Mouse (Mus musculus) heart, embryonic 12.5 days (tissue): ENCODE data around the gene Mettl6. TPM values are rescaled to one million over a fixed set of nuclear protein-coding genes. Genes with fewer than 3 reads are reported as not detected.

ENCODE experiments used
- ATAC-seq: fragments of 200-750 bp; cut with Nextera tagmentation; 2 replicates; pipeline ENCODE4 v1.8.0; 2017; ENCODE audit warnings: moderate TSS enrichment, moderate library complexity; ENCODE audit not compliant: insufficient number of reproducible peaks, low FRiP score
- H3K27ac ChIP-seq: fragments of 300-500 bp; sonication (generic); 2 replicates; pipeline ENCODE4 v1.5.1; 2016; ENCODE audit warnings: mild to moderate bottlenecking, moderate library complexity; ENCODE audit not compliant: poor library complexity, severe bottlenecking
- H3K27me3 ChIP-seq: fragments of 300-500 bp; sonication (generic); replicated peaks from 2 replicates; pipeline ENCODE4 v1.6.1; 2016; ENCODE audit warnings: mild to moderate bottlenecking, moderate library complexity
- H3K36me3 ChIP-seq: fragments of 300-500 bp; sonication (generic); 2 replicates; pipeline ENCODE4 v1.6.1; 2016; ENCODE audit warnings: mild to moderate bottlenecking, moderate library complexity
- H3K4me1 ChIP-seq: fragments of 300-500 bp; sonication (generic); replicated peaks from 2 replicates; pipeline ENCODE4 v1.6.1; 2016; ENCODE audit warnings: mild to moderate bottlenecking
- H3K4me2 ChIP-seq: fragments of 300-500 bp; sonication (generic); 2 replicates; pipeline ENCODE4 v1.6.1; 2016; ENCODE audit warnings: mild to moderate bottlenecking, moderate library complexity
- H3K4me3 ChIP-seq: fragments of 300-500 bp; sonication (generic); 2 replicates; pipeline ENCODE4 v1.5.1; 2016; ENCODE audit warnings: mild to moderate bottlenecking
- H3K9ac ChIP-seq: fragments of 300-500 bp; sonication (generic); 2 replicates; pipeline ENCODE4 v1.6.1; 2016; ENCODE audit warnings: mild to moderate bottlenecking, moderate library complexity
- H3K9me3 ChIP-seq: fragments of 300-500 bp; sonication (generic); replicated peaks from 2 replicates; pipeline ENCODE4 v1.6.1; 2016; ENCODE audit warnings: mild to moderate bottlenecking, moderate library complexity
- WGBS: fragments of 180-500 bp; shearing (Covaris S2); methylation state at CpG from one replicate; pipeline ENCODE4 v1.1.7; 2016; 5-methylcytosine and 5-hydroxymethylcytosine counted together
- polyA plus RNA-seq: library from polyadenylated mRNA; unstranded; fragments of >200 nt; fragmentation: Nextera tagmentation; extraction: Ambion mirVana; gene quantifications from 2 replicates; pipeline ENCODE4 v1.2.1, GENCODE M21; 2016

Mettl6 gene
- polyA plus RNA-seq, 1 experiment from 2014 or later = 46.4 TPM

- Histone ChIP-seq H3K27ac (no peak overlapping the region), H3K4me1 (peaks cover 4% of the 10 kb centered on the region; the same call in 1 of the 2 replicates), H3K9ac (no peak overlapping the region), H3K36me3 (peaks cover 52% of the 10 kb centered on the region), H3K4me2 (no peak overlapping the region), H3K27me3 (no peaks in the 10 kb centered on the region), H3K4me3 (no peak overlapping the region), H3K9me3 (no peaks in the 10 kb centered on the region; the same call in 1 of the 2 replicates)
- ATAC-seq = no peak
- WGBS = 100% methylated on average over 2 of the region's 2 CpGs
These were observed 15.1 kb upstream of the Mettl6 start for GRCm38 (mm10) chr14:31509911-31510310.

GRCm38 (mm10) chr14:31506456-31506855 is 11.6 kb upstream of the Mettl6 start:
- H3K36me3 ChIP-seq = peaks cover 81% of the 10 kb centered on the region
- no peaks in the 10 kb centered on the region for H3K9me3 ChIP-seq
- H3K9ac ChIP-seq = no peak overlapping the region
- peaks cover 4% of the 10 kb centered on the region; the same call in 1 of the 2 replicates for H3K4me1 ChIP-seq
- WGBS = 94% methylated on average over 6 of the region's 6 CpGs
- H3K27me3 ChIP-seq = no peaks in the 10 kb centered on the region
- no peak overlapping the region for H3K4me2 ChIP-seq
- H3K27ac ChIP-seq = no peak overlapping the region
- ATAC-seq = no peak
- no peak overlapping the region for H3K4me3 ChIP-seq

- no peak overlapping the region for H3K4me3 ChIP-seq
- WGBS = 85% methylated on average over 13 of the region's 13 CpGs
- H3K36me3 ChIP-seq = peaks cover 91% of the 10 kb centered on the region
- H3K9ac ChIP-seq = no peak overlapping the region
- peaks cover 6% of the 10 kb centered on the region for H3K4me1 ChIP-seq
- no peak overlapping the region for H3K27ac ChIP-seq
- no peaks in the 10 kb centered on the region for H3K9me3 ChIP-seq
- no peaks in the 10 kb centered on the region for H3K27me3 ChIP-seq
- no peak overlapping the region for H3K4me2 ChIP-seq
- no peak for ATAC-seq
These were observed 8.6 kb upstream of the Mettl6 start for GRCm38 (mm10) chr14:31503406-31503805.

- Histone ChIP-seq H3K9ac (no peak overlapping the region), H3K27me3 (no peaks in the 10 kb centered on the region), H3K4me1 (peaks cover 26% of the 10 kb centered on the region), H3K9me3 (no peaks in the 10 kb centered on the region), H3K4me2 (no peak overlapping the region), H3K36me3 (peaks cover 60% of the 10 kb centered on the region), H3K4me3 (no peak overlapping the region), H3K27ac (no peak overlapping the region)
- ATAC-seq = no peak
- WGBS = 94% methylated on average over 1 of the region's 1 CpGs
These were observed 4.7 kb upstream of the Mettl6 start for GRCm38 (mm10) chr14:31499526-31499925.

GRCm38 (mm10) chr14:31496241-31496646 is 1.4 kb upstream of the Mettl6 start:
- Histone ChIP-seq H3K4me3 (peak overlapping the region; percentile 89), H3K27ac (no peak overlapping the region), H3K9ac (peak overlapping the region; percentile 90), H3K9me3 (no peaks in the 10 kb centered on the region), H3K27me3 (no peaks in the 10 kb centered on the region), H3K4me2 (peak overlapping the region; percentile 93), H3K4me1 (peaks cover 34% of the 10 kb centered on the region), H3K36me3 (peaks cover 45% of the 10 kb centered on the region)
- peak; percentile 52 for ATAC-seq
- WGBS = 44% methylated on average over 7 of the region's 7 CpGs

- Histone ChIP-seq H3K4me3 (peak overlapping the region; percentile 89), H3K27me3 (no peaks in the 10 kb centered on the region), H3K27ac (peak overlapping the region; percentile 83; the same call in 1 of the 2 replicates), H3K4me2 (peak overlapping the region; percentile 93), H3K36me3 (peaks cover 42% of the 10 kb centered on the region), H3K9ac (peak overlapping the region; percentile 90), H3K9me3 (no peaks in the 10 kb centered on the region), H3K4me1 (peaks cover 34% of the 10 kb centered on the region)
- no peak for ATAC-seq
- 3% methylated on average over 8 of the region's 8 CpGs for WGBS
These were observed 698 bp upstream of the Mettl6 start for GRCm38 (mm10) chr14:31495538-31495937.

GRCm38 (mm10) chr14:31494349-31494974 is 378 bp downstream of the Mettl6 start, which contains the start of gene Eaf1:
Gene Eaf1 (plus strand): TSS chr14:31494399.
- H3K9me3 ChIP-seq = no peaks in the 10 kb centered on the region

GRCm38 (mm10) chr14:31493901-31494300 is 939 bp downstream of the Mettl6 start:
- H3K4me3 ChIP-seq = peak overlapping the region; percentile 89
- H3K9ac ChIP-seq = peak overlapping the region; percentile 90
- no peaks in the 10 kb centered on the region for H3K9me3 ChIP-seq
- H3K27ac ChIP-seq = no peak overlapping the region
- peak overlapping the region; percentile 93 for H3K4me2 ChIP-seq
- peaks cover 34% of the 10 kb centered on the region for H3K4me1 ChIP-seq
- H3K36me3 ChIP-seq = peaks cover 43% of the 10 kb centered on the region
- H3K27me3 ChIP-seq = no peaks in the 10 kb centered on the region
- WGBS = 35% methylated on average over 9 of the region's 9 CpGs
- ATAC-seq = no peak

More at GRCm38 (mm10) chr14:31494349-31494974, 378 bp downstream of the Mettl6 start, which contains the start of gene Eaf1:
- H3K27ac ChIP-seq = peak within 1 kb of the TSS; percentile 83
- peaks cover 34% of the 10 kb centered on the region for H3K4me1 ChIP-seq
- peak; percentile 56 for ATAC-seq
- peak within 1 kb of the TSS; percentile 89 for H3K4me3 ChIP-seq
- H3K36me3 ChIP-seq = peaks cover 42% of the 10 kb centered on the region
- WGBS = under 1% methylated on average over 37 of the region's 37 CpGs
- H3K9ac ChIP-seq = peak within 1 kb of the TSS; percentile 90
- peak within 1 kb of the TSS; percentile 93 for H3K4me2 ChIP-seq
- no peaks in the 10 kb centered on the region for H3K27me3 ChIP-seq

GRCm38 (mm10) chr14:31488055-31488454 is 6.8 kb downstream of the Mettl6 start:
- H3K27ac ChIP-seq = no peak overlapping the region
- H3K36me3 ChIP-seq = peaks cover 83% of the 10 kb centered on the region
- no peak overlapping the region for H3K4me2 ChIP-seq
- H3K9ac ChIP-seq = no peak overlapping the region
- no peaks in the 10 kb centered on the region for H3K9me3 ChIP-seq
- no peak overlapping the region for H3K4me3 ChIP-seq
- ATAC-seq = no peak
- no peaks in the 10 kb centered on the region for H3K27me3 ChIP-seq
- 87% methylated on average over 6 of the region's 6 CpGs for WGBS
- H3K4me1 ChIP-seq = no peaks in the 10 kb centered on the region

- Histone ChIP-seq H3K9me3 (no peaks in the 10 kb centered on the region), H3K27ac (no peak overlapping the region), H3K4me1 (no peaks in the 10 kb centered on the region), H3K4me2 (no peak overlapping the region), H3K9ac (no peak overlapping the region), H3K4me3 (no peak overlapping the region), H3K36me3 (peaks cover 86% of the 10 kb centered on the region), H3K27me3 (no peaks in the 10 kb centered on the region)
- WGBS = 83% methylated on average over 4 of the region's 4 CpGs
- ATAC-seq = no peak
These were observed 8.4 kb downstream of the Mettl6 start for GRCm38 (mm10) chr14:31486465-31486864.

GRCm38 (mm10) chr14:31482417-31482816 is 12.4 kb downstream of the Mettl6 start:
- Histone ChIP-seq H3K36me3 (peaks cover 89% of the 10 kb centered on the region), H3K9ac (no peak overlapping the region), H3K4me3 (no peak overlapping the region), H3K27me3 (no peaks in the 10 kb centered on the region), H3K9me3 (no peaks in the 10 kb centered on the region), H3K27ac (no peak overlapping the region), H3K4me1 (no peaks in the 10 kb centered on the region), H3K4me2 (no peak overlapping the region)
- ATAC-seq = no peak
- 90% methylated on average over 5 of the region's 5 CpGs for WGBS
